Mouse (Mus musculus) embryonic facial prominence, embryonic 12.5 days (tissue): ENCODE data around the gene Arl6ip1. TPM values are rescaled to one million over a fixed set of nuclear protein-coding genes. Genes with fewer than 3 reads are reported as not detected.

ENCODE experiments used
- ATAC-seq: fragments of 200-750 bp; cut with Nextera tagmentation; 2 replicates; pipeline ENCODE4 v1.8.0; 2017; ENCODE audit not compliant: insufficient number of reproducible peaks, insufficient read depth, low FRiP score, low TSS enrichment
- H3K27ac ChIP-seq: fragments of 300-500 bp; sonication (generic); 2 replicates; pipeline ENCODE4 v1.5.1; 2016; ENCODE audit warnings: mild to moderate bottlenecking
- H3K27me3 ChIP-seq: fragments of 300-500 bp; sonication (generic); 2 replicates; pipeline ENCODE4 v1.6.1; 2016; ENCODE audit warnings: mild to moderate bottlenecking, moderate library complexity
- H3K36me3 ChIP-seq: fragments of 300-500 bp; sonication (generic); 2 replicates; pipeline ENCODE4 v1.6.1; 2016; ENCODE audit warnings: mild to moderate bottlenecking
- H3K4me1 ChIP-seq: fragments of 300-500 bp; sonication (generic); 2 replicates; pipeline ENCODE4 v1.6.1; 2016
- H3K4me2 ChIP-seq: fragments of 300-500 bp; sonication (generic); replicated peaks from 2 replicates; pipeline ENCODE4 v1.6.1; 2016; ENCODE audit warnings: mild to moderate bottlenecking, moderate library complexity
- H3K4me3 ChIP-seq: fragments of 300-500 bp; sonication (generic); 2 replicates; pipeline ENCODE4 v1.5.1; 2016; ENCODE audit warnings: mild to moderate bottlenecking
- H3K9ac ChIP-seq: fragments of 300-500 bp; sonication (generic); 2 replicates; pipeline ENCODE4 v1.6.1; 2016; ENCODE audit warnings: mild to moderate bottlenecking, moderate library complexity
- H3K9me3 ChIP-seq: fragments of 300-500 bp; sonication (generic); 2 replicates; pipeline ENCODE4 v1.6.1; 2016; ENCODE audit warnings: mild to moderate bottlenecking, moderate library complexity
- WGBS: fragments of 180-500 bp; shearing (Covaris S2); methylation state at CpG from one replicate; pipeline ENCODE4 v1.1.7; 2016; 5-methylcytosine and 5-hydroxymethylcytosine counted together
- polyA plus RNA-seq: library from polyadenylated mRNA; unstranded; fragments of >200 nt; fragmentation: Nextera tagmentation; extraction: Ambion mirVana; gene quantifications from 2 replicates; pipeline ENCODE4 v1.2.1, GENCODE M21; 2016

Arl6ip1 gene
- polyA plus RNA-seq, 1 experiment from 2014 or later, result 440 TPM

GRCm38 (mm10) chr7:118115877-118116568 is 13.4 kb downstream of the Arl6ip1 start, which contains the start of gene Rps15a:
Gene Rps15a, minus strand, starts transcription at chr7:118116188.
- WGBS, result under 1% methylated on average over 40 of the region's 40 CpGs
- H3K9ac ChIP-seq, result peak within 1 kb of the TSS; percentile 98
- H3K4me3 ChIP-seq, result peak within 1 kb of the TSS; percentile 93
- peak; percentile 75 for ATAC-seq
- peak within 1 kb of the TSS; percentile 92 for H3K4me2 ChIP-seq
- H3K27me3 ChIP-seq, result no peaks in the 10 kb centered on the region
- H3K9me3 ChIP-seq, result no peaks in the 10 kb centered on the region
- peak within 1 kb of the TSS; percentile 93 for H3K27ac ChIP-seq
- H3K4me1 ChIP-seq, result peaks cover 37% of the 10 kb centered on the region
- peaks cover 68% of the 10 kb centered on the region for H3K36me3 ChIP-seq

- Histone ChIP-seq H3K4me3 (peak overlapping the region; percentile 93), H3K27ac (peak overlapping the region; percentile 93), H3K4me1 (peaks cover 41% of the 10 kb centered on the region), H3K4me2 (peak overlapping the region; percentile 92), H3K27me3 (no peaks in the 10 kb centered on the region), H3K36me3 (peaks cover 68% of the 10 kb centered on the region), H3K9ac (peak overlapping the region; percentile 98), H3K9me3 (no peaks in the 10 kb centered on the region)
- WGBS, result under 1% methylated on average over 20 of the region's 20 CpGs
- peak; percentile 29; the same call in 1 of the 2 replicates for ATAC-seq
Observed at GRCm38 (mm10) chr7:118115533-118115876, 14.0 kb downstream of the Arl6ip1 start.

DNA sequence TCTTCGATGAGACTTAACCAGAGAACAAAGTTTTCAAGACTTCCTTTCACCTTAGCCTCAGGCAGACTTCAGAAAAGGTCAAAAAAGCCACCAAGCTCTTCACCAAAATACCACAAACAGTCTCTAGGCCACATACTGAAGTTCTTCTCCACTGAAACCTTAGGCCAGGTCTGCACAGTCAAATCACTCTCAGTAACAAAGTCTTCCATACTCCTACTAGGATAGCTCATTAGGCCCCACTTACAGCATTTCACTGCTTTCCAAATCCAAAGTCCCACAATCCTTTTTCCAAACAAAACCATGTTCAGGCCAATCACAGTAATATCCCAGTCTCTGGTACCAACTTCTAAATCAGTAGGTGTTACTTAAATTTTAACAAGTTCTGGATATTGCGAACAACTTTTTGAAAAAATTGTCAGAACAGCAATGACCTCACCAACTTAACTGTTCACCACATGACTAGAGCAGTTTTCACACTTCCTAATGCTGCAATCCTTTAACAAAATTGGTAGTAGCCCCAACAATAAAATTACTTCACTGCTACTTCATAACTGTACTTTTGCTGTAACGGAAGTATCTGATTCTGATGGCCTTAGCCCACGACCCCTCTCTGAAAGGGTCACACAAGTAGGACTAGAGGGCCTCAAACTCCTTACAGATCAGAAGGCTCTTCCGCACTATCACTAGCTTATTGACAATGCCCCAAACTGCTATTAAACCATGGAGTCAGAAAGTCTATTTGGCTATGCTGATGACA is 15.7 kb downstream of the Arl6ip1 start:
- peak overlapping the region; percentile 98; the same call in 1 of the 2 replicates for H3K9ac ChIP-seq
- no peak for ATAC-seq
- peaks cover 41% of the 10 kb centered on the region for H3K4me1 ChIP-seq
- H3K9me3 ChIP-seq, result no peaks in the 10 kb centered on the region
- H3K27me3 ChIP-seq, result no peaks in the 10 kb centered on the region
- H3K4me3 ChIP-seq, result peak overlapping the region; percentile 93
- peak overlapping the region; percentile 92 for H3K4me2 ChIP-seq
- H3K36me3 ChIP-seq, result peaks cover 68% of the 10 kb centered on the region
- WGBS, result 65% methylated on average over 5 of the region's 5 CpGs
- H3K27ac ChIP-seq, result no peak overlapping the region

DNA sequence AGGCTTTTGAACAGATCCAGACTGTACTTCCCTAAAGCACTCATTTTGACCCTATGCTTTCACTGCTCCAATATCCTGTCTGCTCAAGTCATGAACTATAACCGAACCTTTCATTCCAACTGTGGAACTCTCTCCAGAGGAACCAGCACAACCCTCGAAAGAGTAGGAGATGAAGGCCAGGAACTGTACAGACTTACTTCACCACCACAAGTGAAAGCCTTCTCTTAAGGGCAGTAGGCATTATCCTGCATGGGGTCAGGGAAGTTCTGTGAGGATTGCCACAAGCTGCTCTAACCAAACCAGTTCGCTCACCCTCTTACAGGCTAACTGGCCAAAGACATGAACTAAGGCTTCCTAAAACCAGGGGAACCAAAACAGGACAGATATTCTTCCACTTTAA is 18.3 kb downstream of the Arl6ip1 start:
- Histone ChIP-seq H3K9me3 (no peaks in the 10 kb centered on the region), H3K27ac (no peak overlapping the region), H3K4me3 (0 out of 2 replicates have a peak overlapping the region, but pooled peaks have one; percentile 2), H3K4me2 (peak overlapping the region; percentile 92), H3K27me3 (no peaks in the 10 kb centered on the region), H3K36me3 (peaks cover 83% of the 10 kb centered on the region), H3K4me1 (peaks cover 41% of the 10 kb centered on the region), H3K9ac (no peak overlapping the region)
- ATAC-seq, result no peak
- 82% methylated on average over 3 of the region's 3 CpGs for WGBS

GRCm38 (mm10) chr7:118107671-118108070 is 21.8 kb downstream of the Arl6ip1 start:
- Histone ChIP-seq H3K27ac (no peak overlapping the region), H3K4me2 (no peak overlapping the region), H3K4me1 (peaks cover 20% of the 10 kb centered on the region), H3K27me3 (no peaks in the 10 kb centered on the region), H3K9ac (no peak overlapping the region), H3K36me3 (peaks cover 78% of the 10 kb centered on the region), H3K9me3 (no peaks in the 10 kb centered on the region), H3K4me3 (no peak overlapping the region)
- WGBS, result 62% methylated on average over 1 of the region's 1 CpGs
- ATAC-seq, result no peak

DNA sequence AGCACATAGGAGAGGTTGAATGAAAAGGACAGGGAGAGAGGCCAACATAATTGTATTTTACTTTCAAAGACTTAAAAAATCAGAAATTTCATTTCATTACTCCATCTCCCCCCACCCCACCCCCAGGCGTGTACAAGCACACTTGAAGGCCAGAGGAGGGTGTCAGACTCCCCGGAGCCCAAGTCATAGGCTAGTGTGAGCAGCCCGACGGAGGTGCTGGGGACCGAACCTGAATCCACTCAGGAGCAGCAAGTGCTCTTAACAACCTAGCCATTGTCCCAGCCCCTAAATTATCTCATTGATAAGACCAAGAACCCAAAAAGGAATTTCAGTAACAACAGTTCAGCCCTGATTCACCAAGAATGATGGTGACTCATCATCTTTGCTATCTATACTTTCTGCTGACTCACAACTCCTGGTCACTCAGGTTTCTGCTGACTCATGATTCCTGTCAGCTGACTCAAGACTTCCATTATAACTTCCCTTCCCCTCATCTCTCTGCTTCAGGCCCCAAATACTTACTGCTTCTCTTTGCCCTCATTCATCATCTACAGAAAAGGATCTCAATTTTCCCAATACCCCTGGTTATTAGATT is 24.9 kb downstream of the Arl6ip1 start:
- no peak overlapping the region for H3K27ac ChIP-seq
- ATAC-seq, result no peak
- H3K27me3 ChIP-seq, result no peaks in the 10 kb centered on the region
- no peaks in the 10 kb centered on the region for H3K4me1 ChIP-seq
- 73% methylated on average over 5 of the region's 5 CpGs for WGBS
- H3K4me3 ChIP-seq, result no peak overlapping the region
- H3K9ac ChIP-seq, result no peak overlapping the region
- H3K4me2 ChIP-seq, result no peak overlapping the region
- peaks cover 48% of the 10 kb centered on the region for H3K36me3 ChIP-seq
- H3K9me3 ChIP-seq, result no peaks in the 10 kb centered on the region

GRCm38 (mm10) chr7:118103462-118104379 is 25.7 kb downstream of the Arl6ip1 start:
- ATAC-seq, result no peak
- H3K27ac ChIP-seq, result no peak overlapping the region

DNA sequence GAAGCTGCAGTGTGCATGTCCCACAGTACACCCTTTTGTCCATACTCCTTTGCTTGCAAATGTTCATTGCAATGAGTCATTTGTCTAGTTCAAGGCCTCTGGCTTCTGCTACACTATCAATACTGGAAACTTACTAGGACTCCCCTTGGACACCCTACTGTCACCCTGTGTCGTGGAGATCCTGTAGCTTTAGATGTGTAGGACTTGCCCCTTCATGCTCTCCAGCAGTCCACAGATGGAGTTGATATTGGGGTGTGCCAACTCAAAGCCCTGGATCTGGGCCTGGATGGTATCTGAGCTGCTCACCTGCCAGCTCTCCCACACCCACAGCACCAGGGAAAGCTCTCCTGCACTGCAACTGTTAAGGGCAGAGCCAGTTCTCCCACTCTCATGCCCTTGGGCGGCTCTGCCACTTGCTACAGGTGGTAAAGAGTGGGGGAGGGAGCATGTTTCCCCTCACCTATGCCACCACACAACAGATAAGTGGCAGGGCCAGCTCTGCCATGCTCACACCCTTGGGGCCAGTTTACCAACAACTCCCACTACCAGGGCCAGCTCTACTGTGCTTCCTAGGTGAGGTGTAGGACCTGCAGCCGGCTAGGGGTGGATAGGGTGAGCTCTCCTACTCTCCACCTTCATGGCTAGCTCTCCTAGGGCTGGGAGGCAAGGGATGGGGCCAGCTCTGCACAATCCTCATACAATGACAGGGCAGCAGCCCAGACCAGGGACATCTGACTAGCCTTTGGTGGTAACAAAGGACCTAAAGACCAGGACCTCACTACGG is 26.6 kb downstream of the Arl6ip1 start:
- 37% methylated on average over 4 of the region's 4 CpGs for WGBS
- H3K36me3 ChIP-seq, result peaks cover 32% of the 10 kb centered on the region
- H3K4me3 ChIP-seq, result no peak overlapping the region
- 0 out of 2 replicates have a peak, but pooled peaks have one; percentile 41 for ATAC-seq
- no peak overlapping the region for H3K4me2 ChIP-seq
- H3K4me1 ChIP-seq, result no peaks in the 10 kb centered on the region
- 0 out of 2 replicates have a peak overlapping the region, but pooled peaks have one; percentile 25 for H3K27ac ChIP-seq
- H3K9ac ChIP-seq, result no peak overlapping the region
- no peaks in the 10 kb centered on the region for H3K9me3 ChIP-seq
- no peaks in the 10 kb centered on the region for H3K27me3 ChIP-seq

More at GRCm38 (mm10) chr7:118103462-118104379, 25.7 kb downstream of the Arl6ip1 start:
- Histone ChIP-seq H3K4me2 (no peak overlapping the region), H3K9me3 (no peaks in the 10 kb centered on the region), H3K36me3 (peaks cover 40% of the 10 kb centered on the region), H3K27me3 (no peaks in the 10 kb centered on the region), H3K9ac (no peak overlapping the region), H3K4me3 (no peak overlapping the region), H3K4me1 (no peaks in the 10 kb centered on the region)
- WGBS, result 41% methylated on average over 5 of the region's 5 CpGs

- no peak for ATAC-seq
- no peak overlapping the region for H3K9ac ChIP-seq
- H3K4me2 ChIP-seq, result no peak overlapping the region
- WGBS, result 52% methylated on average over 4 of the region's 4 CpGs
- no peaks in the 10 kb centered on the region for H3K4me1 ChIP-seq
- no peaks in the 10 kb centered on the region for H3K9me3 ChIP-seq
- H3K27me3 ChIP-seq, result no peaks in the 10 kb centered on the region
- H3K4me3 ChIP-seq, result no peak overlapping the region
- H3K36me3 ChIP-seq, result peaks cover 25% of the 10 kb centered on the region
- H3K27ac ChIP-seq, result no peak overlapping the region
Observed at GRCm38 (mm10) chr7:118102231-118102630, 27.2 kb downstream of the Arl6ip1 start.

DNA sequence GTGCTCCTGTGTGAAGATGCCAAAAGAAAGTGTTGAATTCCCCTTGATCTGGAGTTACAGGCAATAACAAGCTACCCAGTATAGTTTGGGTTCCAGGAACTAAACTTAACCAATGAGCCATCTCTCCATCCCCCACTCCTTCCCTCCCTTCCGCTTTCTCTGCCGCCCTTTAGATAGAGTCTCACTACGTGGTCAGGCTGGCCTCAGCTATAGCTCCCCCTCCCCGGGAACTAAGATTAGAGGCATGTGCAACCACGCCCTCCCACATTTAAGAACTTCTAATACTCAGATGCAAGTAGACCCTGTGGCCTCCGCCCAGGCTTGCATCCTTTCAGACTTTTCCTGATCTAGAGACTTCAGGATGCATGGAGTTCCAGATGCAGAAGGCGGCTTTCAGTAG is 31.8 kb downstream of the Arl6ip1 start:
- no peak overlapping the region for H3K4me2 ChIP-seq
- no peak for ATAC-seq
- no peak overlapping the region for H3K9ac ChIP-seq
- no peak overlapping the region for H3K27ac ChIP-seq
- H3K9me3 ChIP-seq, result no peaks in the 10 kb centered on the region
- H3K36me3 ChIP-seq, result no peaks in the 10 kb centered on the region
- H3K4me1 ChIP-seq, result no peaks in the 10 kb centered on the region
- no peak overlapping the region for H3K4me3 ChIP-seq
- WGBS, result 63% methylated on average over 7 of the region's 7 CpGs
- H3K27me3 ChIP-seq, result no peaks in the 10 kb centered on the region
